Mouse (Mus musculus) thymus, adult 2 months (tissue): ENCODE measurements around the gene Mmp2. TPM values are rescaled to one million over a fixed set of nuclear protein-coding genes. Genes with fewer than 3 reads are reported as not detected.

ENCODE experiments used
- DNase-seq: peaks from one replicate; pipeline ENCODE4 v3.0.0; 2021
- H3K27ac ChIP-seq: fragments of 200-500 bp; 2 replicates; pipeline ENCODE4 v1.5.1; 2012; ENCODE audit warnings: low read length, control low read depth; ENCODE audit not compliant: control insufficient read depth, insufficient read depth
- H3K27me3 ChIP-seq: fragments of 200-500 bp; 2 replicates; pipeline ENCODE4 v1.6.1; 2012; ENCODE audit warnings: mild to moderate bottlenecking, low read length, moderate library complexity, mixed read lengths; ENCODE audit not compliant: control insufficient read depth, insufficient read depth
- H3K36me3 ChIP-seq: fragments of 200-500 bp; 2 replicates; pipeline ENCODE4 v1.6.1; 2012; ENCODE audit warnings: mild to moderate bottlenecking, low read length, moderate library complexity; ENCODE audit not compliant: control insufficient read depth, insufficient read depth
- H3K4me1 ChIP-seq: fragments of 200-500 bp; replicated peaks from 2 replicates; pipeline ENCODE4 v1.6.1; 2012; ENCODE audit warnings: low read length; ENCODE audit not compliant: control insufficient read depth, insufficient read depth
- H3K4me3 ChIP-seq: fragments of 200-500 bp; 2 replicates; pipeline ENCODE4 v1.5.1; 2012; ENCODE audit warnings: mild to moderate bottlenecking, low read length, control low read depth, moderate library complexity; ENCODE audit not compliant: control insufficient read depth, insufficient read depth
- CTCF ChIP-seq: fragments of 200-500 bp; IDR thresholded peaks from 2 replicates; pipeline ENCODE4 v1.5.1; 2012; ENCODE audit warnings: mild to moderate bottlenecking, control low read depth, low read length, moderate library complexity, borderline replicate concordance; ENCODE audit not compliant: control insufficient read depth, poor library complexity, insufficient read depth; ENCODE audit errors: extremely low read depth
- POLR2A ChIP-seq: fragments of 200-500 bp; IDR thresholded peaks from 2 replicates; pipeline ENCODE4 v1.6.1; 2012; ENCODE audit warnings: mild to moderate bottlenecking, low read length, control low read depth, moderate library complexity; ENCODE audit not compliant: control insufficient read depth, poor library complexity, insufficient read depth; ENCODE audit errors: extremely low read depth
- WGBS: fragments of 180-500 bp; shearing (Covaris S2); methylation state at CpG from one replicate; pipeline ENCODE4 v1.1.7; 2018; 5-methylcytosine and 5-hydroxymethylcytosine counted together
- polyA plus RNA-seq: library from polyadenylated mRNA; depleted of rRNA; stranded (reverse); fragments of >200 nt; gene quantifications from 2 replicates; pipeline ENCODE4 v1.2.3, GENCODE M21; 2012

Mmp2 gene
- polyA plus RNA-seq, 1 experiment, result 55.9 TPM

DNA sequence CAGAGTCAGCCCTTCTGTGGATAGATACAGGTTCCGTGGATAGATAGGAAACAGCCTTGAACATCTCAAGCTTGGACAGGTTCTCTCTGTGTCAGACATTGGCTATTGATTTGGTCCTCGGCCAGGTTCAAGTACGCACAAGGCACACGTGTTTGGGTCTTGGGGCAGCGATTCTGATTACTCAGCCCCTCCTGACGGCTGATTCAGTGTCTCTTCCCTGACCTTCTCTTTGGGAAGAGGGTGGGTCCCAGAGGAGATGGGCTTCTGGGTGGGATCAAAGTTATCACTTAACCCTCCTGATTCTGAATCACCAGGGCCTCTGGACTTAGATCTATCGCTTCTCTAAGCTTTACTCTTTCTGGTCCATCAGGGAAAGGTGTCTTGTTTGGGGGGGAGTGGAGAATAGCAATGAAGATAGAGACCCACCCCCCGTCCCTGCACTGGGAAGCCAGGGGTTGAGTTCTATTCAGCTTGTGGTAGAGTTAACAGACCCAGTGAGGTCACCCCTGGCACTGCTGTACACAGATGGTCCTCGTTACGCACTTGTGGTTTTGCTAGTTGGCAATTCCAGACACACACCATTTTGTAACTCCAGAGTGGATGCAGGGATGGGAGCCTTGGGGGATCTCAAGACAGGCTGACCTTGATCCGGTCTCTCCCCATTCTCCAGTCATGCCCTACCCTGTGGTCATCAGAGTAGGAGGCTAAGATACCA lies 7.9 kb downstream of the Mmp2 start:
- 88% methylated on average over 11 of the region's 11 CpGs for WGBS
- DNase-seq, result no peak
- H3K36me3 ChIP-seq, result no peaks in the 10 kb centered on the region
- no peak overlapping the region for H3K27ac ChIP-seq
- no peak for TF ChIP-seq POLR2A
- TF ChIP-seq CTCF, result no peak
- no peaks in the 10 kb centered on the region for H3K27me3 ChIP-seq
- H3K4me3 ChIP-seq, result no peak overlapping the region
- no peaks in the 10 kb centered on the region; the same call in 1 of the 2 replicates for H3K4me1 ChIP-seq

DNA sequence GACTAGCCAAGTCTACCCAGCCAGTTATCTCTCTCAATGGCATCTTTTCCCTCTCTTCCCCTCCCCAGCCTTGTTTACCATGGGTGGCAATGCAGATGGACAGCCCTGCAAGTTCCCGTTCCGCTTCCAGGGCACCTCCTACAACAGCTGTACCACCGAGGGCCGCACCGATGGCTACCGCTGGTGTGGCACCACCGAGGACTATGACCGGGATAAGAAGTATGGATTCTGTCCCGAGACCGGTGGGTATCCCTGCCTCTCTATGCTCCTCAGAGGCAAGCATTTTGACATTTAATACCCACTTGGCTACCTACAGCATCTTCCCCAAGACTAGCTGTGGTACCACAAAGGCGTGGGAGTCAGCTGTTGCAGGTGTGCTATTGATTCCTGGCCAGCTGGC lies 8.8 kb downstream of the Mmp2 start:
- H3K4me1 ChIP-seq, result no peaks in the 10 kb centered on the region; the same call in 1 of the 2 replicates
- H3K36me3 ChIP-seq, result no peaks in the 10 kb centered on the region
- no peak overlapping the region for H3K4me3 ChIP-seq
- TF ChIP-seq POLR2A (no peak), CTCF (no peak)
- WGBS, result 96% methylated on average over 11 of the region's 11 CpGs
- DNase-seq, result no peak
- H3K27me3 ChIP-seq, result no peaks in the 10 kb centered on the region
- no peak overlapping the region for H3K27ac ChIP-seq

DNA sequence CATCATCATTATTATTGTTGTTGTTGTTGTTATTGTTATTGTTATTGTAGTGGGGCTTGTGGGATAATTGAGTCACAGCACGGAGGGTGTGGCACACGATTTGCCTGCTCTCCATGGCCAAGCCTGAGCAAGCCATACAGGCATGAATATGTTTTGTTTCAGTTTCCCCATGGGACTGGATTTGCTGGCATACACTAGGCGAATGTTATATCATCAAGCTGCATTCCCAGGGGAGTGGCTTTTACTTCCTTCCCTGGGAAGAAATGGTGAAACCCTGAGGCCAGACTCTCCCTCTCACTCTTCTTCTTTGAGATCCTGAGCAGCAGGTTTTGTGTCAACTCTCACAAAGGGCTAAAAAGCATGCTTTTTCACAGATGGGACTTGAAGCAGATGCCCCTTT lies 11.5 kb downstream of the Mmp2 start:
- Histone ChIP-seq H3K4me3 (no peak overlapping the region), H3K27me3 (no peaks in the 10 kb centered on the region), H3K4me1 (no peaks in the 10 kb centered on the region; the same call in 1 of the 2 replicates), H3K27ac (no peak overlapping the region), H3K36me3 (no peaks in the 10 kb centered on the region)
- TF ChIP-seq POLR2A, result no peak
- no peak for TF ChIP-seq CTCF
- no peak for DNase-seq
- 90% methylated on average over 3 of the region's 3 CpGs for WGBS

DNA sequence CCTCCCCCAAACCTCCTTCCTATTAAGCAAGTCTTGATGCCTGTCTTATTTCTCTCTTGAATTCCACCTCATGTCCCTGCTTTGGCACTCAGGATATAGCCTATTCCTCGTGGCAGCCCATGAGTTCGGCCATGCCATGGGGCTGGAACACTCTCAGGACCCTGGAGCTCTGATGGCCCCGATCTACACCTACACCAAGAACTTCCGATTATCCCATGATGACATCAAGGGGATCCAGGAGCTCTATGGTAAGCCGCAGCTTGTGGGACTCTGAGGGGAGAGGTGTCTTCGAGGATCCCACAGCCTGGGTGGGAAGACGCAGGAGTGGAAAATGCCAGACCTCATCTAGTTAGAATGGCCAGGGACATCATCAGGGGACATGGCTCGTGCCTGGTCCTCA lies 12.1 kb downstream of the Mmp2 start:
- Histone ChIP-seq H3K4me1 (no peaks in the 10 kb centered on the region; the same call in 1 of the 2 replicates), H3K4me3 (no peak overlapping the region), H3K27me3 (no peaks in the 10 kb centered on the region), H3K27ac (no peak overlapping the region), H3K36me3 (no peaks in the 10 kb centered on the region)
- TF ChIP-seq POLR2A (no peak), CTCF (no peak)
- no peak for DNase-seq
- 91% methylated on average over 8 of the region's 8 CpGs for WGBS

DNA sequence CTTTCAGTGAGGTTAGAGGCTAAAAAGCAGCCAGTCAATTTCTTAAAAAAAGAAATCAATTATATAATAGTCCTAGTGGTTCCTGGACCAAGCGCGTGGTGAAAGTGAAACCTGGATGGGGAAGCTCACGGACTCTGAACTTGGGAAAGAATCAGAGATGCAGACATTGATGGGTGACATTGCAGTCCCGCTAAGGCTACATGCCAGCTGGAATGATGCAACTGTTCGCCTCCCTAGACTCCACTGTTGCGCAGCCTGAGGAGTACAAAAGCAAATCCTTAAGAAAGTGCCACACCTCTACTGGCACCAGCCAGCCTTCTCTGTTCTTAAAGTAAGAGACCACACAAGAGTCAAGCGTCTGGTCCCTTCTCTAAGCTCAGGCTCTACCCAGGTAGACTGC lies 12.8 kb downstream of the Mmp2 start:
- Histone ChIP-seq H3K36me3 (no peaks in the 10 kb centered on the region), H3K4me1 (no peaks in the 10 kb centered on the region; the same call in 1 of the 2 replicates), H3K27me3 (no peaks in the 10 kb centered on the region), H3K27ac (no peak overlapping the region), H3K4me3 (no peak overlapping the region)
- no peak for DNase-seq
- 94% methylated on average over 7 of the region's 7 CpGs for WGBS
- TF ChIP-seq CTCF, result no peak
- no peak for TF ChIP-seq POLR2A

DNA sequence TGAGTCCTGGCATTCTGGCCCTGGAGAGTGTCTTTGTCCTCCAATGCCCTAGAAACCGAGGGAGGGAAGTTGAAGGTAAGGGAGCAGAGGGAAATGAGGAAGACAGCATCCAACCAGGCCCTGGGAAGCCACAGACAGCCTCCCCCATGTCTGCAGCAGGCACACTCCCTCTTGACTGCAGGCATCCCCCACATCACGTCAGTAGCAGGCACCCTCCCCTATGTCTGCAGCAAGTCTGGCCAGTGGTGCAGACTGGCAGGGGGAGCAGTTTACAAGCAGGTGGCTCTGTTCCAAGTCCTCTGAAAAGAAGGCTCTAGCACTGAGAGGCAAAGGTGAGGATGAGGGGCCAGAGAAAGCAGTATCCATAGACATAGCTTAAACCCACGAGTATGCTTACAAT lies 19.6 kb downstream of the Mmp2 start:
- 6% methylated on average over 3 of the region's 3 CpGs for WGBS
- DNase-seq, result no peak
- TF ChIP-seq CTCF (no peak), POLR2A (no peak)

DNA sequence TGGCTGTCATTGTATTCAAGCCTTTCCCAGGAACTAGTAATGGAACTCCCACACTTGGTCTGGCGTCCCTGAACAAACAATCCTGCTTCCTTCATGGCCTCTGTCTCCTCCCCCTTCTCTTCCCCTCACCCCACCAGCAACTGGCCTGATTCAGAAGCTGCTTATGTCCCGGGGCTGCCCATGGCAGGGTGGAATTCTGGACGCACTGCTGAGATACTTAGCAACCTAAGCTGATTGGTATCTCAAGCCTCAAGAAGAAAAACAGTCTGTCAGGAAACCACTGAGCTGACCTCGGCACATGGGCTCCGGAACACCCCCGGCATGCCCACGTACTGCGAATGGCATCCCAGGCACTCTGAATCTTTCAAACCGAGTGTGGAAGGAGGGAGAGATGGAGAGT lies 20.2 kb downstream of the Mmp2 start:
- no peak for DNase-seq
- WGBS, result 3% methylated on average over 9 of the region's 9 CpGs
- no peak overlapping the region for H3K27ac ChIP-seq
- no peak overlapping the region for H3K4me3 ChIP-seq
- H3K4me1 ChIP-seq, result peaks cover 4% of the 10 kb centered on the region
- H3K36me3 ChIP-seq, result no peaks in the 10 kb centered on the region
- H3K27me3 ChIP-seq, result no peaks in the 10 kb centered on the region
- TF ChIP-seq POLR2A, result no peak

More for the DNA sequence above, 19.6 kb downstream of the Mmp2 start:
- Histone ChIP-seq H3K36me3 (no peaks in the 10 kb centered on the region), H3K4me1 (peaks cover 4% of the 10 kb centered on the region), H3K27me3 (no peaks in the 10 kb centered on the region), H3K4me3 (no peak overlapping the region), H3K27ac (no peak overlapping the region)
